Mouse (Mus musculus): Measurements from ENCODE around the gene Cdc73.
"Not testable (repeated sequence)": the region's sequence is repeated elsewhere in the genome, so short reads cannot be mapped to it uniquely, and the experiment has no call there.

The Cdc73 gene

GRCm38 (mm10) chr1:143709966-143710626 lies 7.4 kb upstream of the Cdc73 start:
- no peaks in the 10 kb centered on the region for H3K27me3 ChIP-seq (ENCODE audit: control insufficient read depth, insufficient read depth, low read length, poor library complexity, severe bottlenecking)
- no peak for DNase-seq (ENCODE audit: low read depth, low spot score)
- H3K36me3 ChIP-seq (ENCODE audit: control insufficient read depth, insufficient read depth, low read length, poor library complexity, severe bottlenecking): no peaks in the 10 kb centered on the region

- Histone ChIP-seq H3K27me3 (ENCODE audit: control insufficient read depth, insufficient read depth, low read length, poor library complexity, severe bottlenecking) (no peaks in the 10 kb centered on the region), H3K36me3 (ENCODE audit: control insufficient read depth, insufficient read depth, low read length, poor library complexity, severe bottlenecking) (no peaks in the 10 kb centered on the region)
- no peak for DNase-seq (ENCODE audit: low read depth, low spot score)
These were observed 5.7 kb upstream of the Cdc73 start for GRCm38 (mm10) chr1:143708361-143708760.

GRCm38 (mm10) chr1:143707006-143707405 lies 4.3 kb upstream of the Cdc73 start:
- DNase-seq (ENCODE audit: low read depth, low spot score): no peak
- no peaks in the 10 kb centered on the region for H3K27me3 ChIP-seq (ENCODE audit: control insufficient read depth, insufficient read depth, low read length, poor library complexity, severe bottlenecking)

GRCm38 (mm10) chr1:143702141-143702740 lies 452 bp downstream of the Cdc73 start:
- Histone ChIP-seq H3K36me3 (ENCODE audit: control insufficient read depth, insufficient read depth, low read length, poor library complexity, severe bottlenecking) (0 out of 2 replicates have a peak, but pooled peaks cover 2% of the 10 kb centered on the region), H3K27me3 (ENCODE audit: control insufficient read depth, insufficient read depth, low read length, poor library complexity, severe bottlenecking) (no peaks in the 10 kb centered on the region)
- peak; percentile 36 for DNase-seq (ENCODE audit: low read depth, low spot score)

More at GRCm38 (mm10) chr1:143707006-143707405, 4.3 kb upstream of the Cdc73 start:
- no peaks in the 10 kb centered on the region for H3K36me3 ChIP-seq (ENCODE audit: control insufficient read depth, insufficient read depth, low read length, poor library complexity, severe bottlenecking)

- no peak for DNase-seq (ENCODE audit: low read depth, low spot score)
- H3K27me3 ChIP-seq (ENCODE audit: control insufficient read depth, insufficient read depth, low read length, poor library complexity, severe bottlenecking): no peaks in the 10 kb centered on the region
- 0 out of 2 replicates have a peak, but pooled peaks cover 2% of the 10 kb centered on the region for H3K36me3 ChIP-seq (ENCODE audit: control insufficient read depth, insufficient read depth, low read length, poor library complexity, severe bottlenecking)
These were observed 957 bp downstream of the Cdc73 start for GRCm38 (mm10) chr1:143701736-143702135.

GRCm38 (mm10) chr1:143684849-143685248 lies 17.8 kb downstream of the Cdc73 start:
- no peak for DNase-seq (ENCODE audit: low read depth, low spot score)
- Histone ChIP-seq H3K36me3 (ENCODE audit: control insufficient read depth, insufficient read depth, low read length, poor library complexity, severe bottlenecking) (peaks cover 7% of the 10 kb centered on the region), H3K27me3 (ENCODE audit: control insufficient read depth, insufficient read depth, low read length, poor library complexity, severe bottlenecking) (no peaks in the 10 kb centered on the region)

GRCm38 (mm10) chr1:143681108-143681507 lies 21.6 kb downstream of the Cdc73 start:
- DNase-seq (ENCODE audit: low read depth, low spot score): no peak
- Histone ChIP-seq H3K36me3 (ENCODE audit: control insufficient read depth, insufficient read depth, low read length, poor library complexity, severe bottlenecking) (peaks cover 9% of the 10 kb centered on the region), H3K27me3 (ENCODE audit: control insufficient read depth, insufficient read depth, low read length, poor library complexity, severe bottlenecking) (no peaks in the 10 kb centered on the region)

GRCm38 (mm10) chr1:143675734-143676361 lies 26.8 kb downstream of the Cdc73 start:
- no peaks in the 10 kb centered on the region for H3K27me3 ChIP-seq (ENCODE audit: control insufficient read depth, insufficient read depth, low read length, poor library complexity, severe bottlenecking)
- no peak for DNase-seq (ENCODE audit: low read depth, low spot score)
- peaks cover 11% of the 10 kb centered on the region for H3K36me3 ChIP-seq (ENCODE audit: control insufficient read depth, insufficient read depth, low read length, poor library complexity, severe bottlenecking)

GRCm38 (mm10) chr1:143664786-143665185 lies 37.9 kb downstream of the Cdc73 start:
- not testable (repeated sequence) for DNase-seq (ENCODE audit: low read depth, low spot score); H3K36me3 ChIP-seq (ENCODE audit: control insufficient read depth, insufficient read depth, low read length, poor library complexity, severe bottlenecking); H3K27me3 ChIP-seq (ENCODE audit: control insufficient read depth, insufficient read depth, low read length, poor library complexity, severe bottlenecking)

- Histone ChIP-seq H3K36me3 (ENCODE audit: control insufficient read depth, insufficient read depth, low read length, poor library complexity, severe bottlenecking) (peaks cover 8% of the 10 kb centered on the region; the same call in 1 of the 2 replicates), H3K27me3 (ENCODE audit: control insufficient read depth, insufficient read depth, low read length, poor library complexity, severe bottlenecking) (no peaks in the 10 kb centered on the region; the same call in 1 of the 2 replicates)
- DNase-seq (ENCODE audit: low read depth, low spot score): no peak
These were observed 39.5 kb downstream of the Cdc73 start for GRCm38 (mm10) chr1:143663197-143663596.

- no peaks in the 10 kb centered on the region for H3K27me3 ChIP-seq (ENCODE audit: control insufficient read depth, insufficient read depth, low read length, poor library complexity, severe bottlenecking)
- DNase-seq (ENCODE audit: low read depth, low spot score): no peak
- no peaks in the 10 kb centered on the region for H3K36me3 ChIP-seq (ENCODE audit: control insufficient read depth, insufficient read depth, low read length, poor library complexity, severe bottlenecking)
These were observed 49.0 kb downstream of the Cdc73 start for GRCm38 (mm10) chr1:143653646-143654045.

GRCm38 (mm10) chr1:143650317-143650716 lies 52.4 kb downstream of the Cdc73 start:
- no peaks in the 10 kb centered on the region for H3K36me3 ChIP-seq (ENCODE audit: control insufficient read depth, insufficient read depth, low read length, poor library complexity, severe bottlenecking)
- no peak for DNase-seq (ENCODE audit: low read depth, low spot score)
- no peaks in the 10 kb centered on the region for H3K27me3 ChIP-seq (ENCODE audit: control insufficient read depth, insufficient read depth, low read length, poor library complexity, severe bottlenecking)

GRCm38 (mm10) chr1:143646219-143646618 lies 56.5 kb downstream of the Cdc73 start:
- no peaks in the 10 kb centered on the region for H3K27me3 ChIP-seq (ENCODE audit: control insufficient read depth, insufficient read depth, low read length, poor library complexity, severe bottlenecking)
- DNase-seq (ENCODE audit: low read depth, low spot score): no peak
- H3K36me3 ChIP-seq (ENCODE audit: control insufficient read depth, insufficient read depth, low read length, poor library complexity, severe bottlenecking): no peaks in the 10 kb centered on the region

GRCm38 (mm10) chr1:143645386-143645785 lies 57.3 kb downstream of the Cdc73 start:
- no peaks in the 10 kb centered on the region for H3K27me3 ChIP-seq (ENCODE audit: control insufficient read depth, insufficient read depth, low read length, poor library complexity, severe bottlenecking)
- H3K36me3 ChIP-seq (ENCODE audit: control insufficient read depth, insufficient read depth, low read length, poor library complexity, severe bottlenecking): no peaks in the 10 kb centered on the region
- DNase-seq (ENCODE audit: low read depth, low spot score): no peak

GRCm38 (mm10) chr1:143644221-143644620 lies 58.5 kb downstream of the Cdc73 start:
- H3K27me3 ChIP-seq (ENCODE audit: control insufficient read depth, insufficient read depth, low read length, poor library complexity, severe bottlenecking): no peaks in the 10 kb centered on the region
- H3K36me3 ChIP-seq (ENCODE audit: control insufficient read depth, insufficient read depth, low read length, poor library complexity, severe bottlenecking): no peaks in the 10 kb centered on the region
- DNase-seq (ENCODE audit: low read depth, low spot score): peak; percentile 56

All from splenic B cell, adult 2 months (primary cell).